Mouse (Mus musculus) gastrocnemius, postnatal 14 days (tissue): Measurements from ENCODE around the gene Ccdc51. TPM values are rescaled to one million over a fixed set of nuclear protein-coding genes. Genes with fewer than 3 reads are reported as not detected.

Experiments
- DNase-seq: peaks from one replicate; pipeline ENCODE4 v3.0.0; 2021; ENCODE audit warnings: mixed read lengths
- intact Hi-C: fragments of 180-260 bp; cut with DNase I; formaldehyde crosslinking; loops from one replicate; pipeline ENCODE4 v1.15.1; 2025; ENCODE audit warnings: low total_unique reads
- long read RNA-seq, 2 experiments: library from polyadenylated mRNA; stranded (forward); transcript quantifications; one replicate each; pipeline ENCODE4 v2.0.0; 2021
- total RNA-seq, 2 experiments: library from RNA; stranded (reverse); gene quantifications; 2 replicates each; pipeline ENCODE4 v1.2.3; 2021

Ccdc51 gene
- 1 to 10 TPM; 7.3 to 7.8 TPM for total RNA-seq
- long read RNA-seq, experiment 1, transcript Ccdc51-201 (4 exons, 1,526 nt): major isoform, 8 of 8 reads
- long read RNA-seq, experiment 1, partial matches to known transcripts: 0 of 8 reads
- long read RNA-seq, experiment 1, other reads (novel, unspliced or antisense): 0 of 8 reads
- long read RNA-seq, experiment 2, transcript Ccdc51-201 (4 exons, 1,526 nt): major isoform, 7 of 7 reads
- long read RNA-seq, experiment 2, partial matches to known transcripts: 0 of 7 reads
- long read RNA-seq, experiment 2, other reads (novel, unspliced or antisense): 0 of 7 reads

DNA sequence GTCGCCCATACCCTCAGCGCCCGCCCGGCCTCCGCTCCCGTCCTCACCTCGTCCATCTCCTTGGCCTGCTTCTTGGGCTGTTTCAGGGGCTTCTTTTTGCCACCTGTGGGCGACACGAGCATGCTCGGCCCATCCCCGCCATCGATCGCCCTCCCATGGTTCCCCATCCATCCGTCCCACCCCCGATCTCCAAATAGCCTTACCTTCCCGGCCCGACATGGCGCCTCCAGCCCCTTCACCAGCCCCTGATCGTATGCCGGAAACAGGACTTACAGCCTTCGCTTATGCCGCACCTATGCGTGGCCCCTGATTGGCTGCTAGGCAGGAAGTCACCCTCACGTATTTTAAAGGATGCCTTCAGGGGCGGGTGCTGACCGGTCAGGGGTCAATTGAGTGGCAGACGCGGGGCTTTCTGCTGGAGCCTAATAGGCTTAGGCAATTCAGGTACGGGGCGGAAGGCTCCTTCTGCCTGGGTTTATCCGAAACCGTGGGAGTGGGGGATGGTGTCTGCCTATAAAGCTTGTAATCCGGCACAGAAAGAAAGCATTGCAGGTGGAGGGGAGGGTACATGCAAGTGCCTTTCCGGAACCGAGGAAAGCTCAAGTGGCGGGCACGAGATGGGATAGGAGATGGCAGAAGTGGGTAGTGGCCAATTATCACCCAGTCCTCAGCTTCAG, at the start of gene Ccdc51, which contains the start of gene Tma7:
Gene Ccdc51 (plus strand): TSS at position 370 of the 677 bp plus-strand sequence.
Gene Tma7 (minus strand): TSS at position 464 of the 677 bp plus-strand sequence.
- peak; percentile 77 for DNase-seq
- intact Hi-C loops: no loop called here

DNA sequence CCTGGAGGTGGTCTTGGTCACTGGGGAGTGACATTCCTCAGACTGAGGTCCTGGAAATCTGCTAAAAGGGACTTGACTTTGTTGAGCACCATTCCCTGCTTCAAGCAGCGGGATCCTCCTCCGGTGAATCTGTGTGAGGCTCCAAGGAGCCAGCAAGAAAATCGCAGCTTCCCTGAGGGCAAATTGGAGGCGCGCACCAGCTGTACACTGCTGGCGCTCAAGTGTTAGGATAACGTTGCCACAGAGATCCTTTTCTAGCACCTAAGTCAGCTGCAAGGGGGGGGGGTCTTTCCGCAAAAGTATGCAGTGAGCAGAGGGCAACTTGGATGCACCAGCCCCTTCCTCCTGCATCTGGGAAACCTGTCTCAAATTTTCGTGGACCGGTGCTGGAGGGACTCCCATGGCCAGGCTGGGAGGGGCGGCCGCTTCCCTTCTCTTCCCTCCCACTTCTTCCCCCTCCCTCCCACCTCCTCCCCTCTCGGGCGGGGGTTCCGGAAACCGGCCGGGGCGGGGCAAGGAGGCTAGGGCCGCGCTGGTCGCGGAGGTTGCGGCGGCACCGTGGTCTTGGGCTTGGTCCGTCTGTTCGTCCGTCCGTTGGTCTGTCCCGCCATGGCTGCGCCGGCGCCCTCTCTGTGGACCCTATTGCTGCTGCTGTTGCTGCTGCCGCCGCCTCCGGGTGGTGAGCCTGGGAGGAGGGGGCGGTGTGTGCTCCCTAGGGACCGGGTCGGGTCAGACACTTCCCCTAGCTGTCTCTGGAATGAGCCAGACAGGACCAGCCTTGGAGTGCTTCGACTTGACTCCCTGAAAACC, 44.0 kb upstream of the Ccdc51 start, which contains the start of gene Shisa5:
Gene Shisa5 (plus strand): TSS at position 480 of the 810 bp plus-strand sequence.
- intact Hi-C loops: no loop called here
- DNase-seq: peak; percentile 90

DNA sequence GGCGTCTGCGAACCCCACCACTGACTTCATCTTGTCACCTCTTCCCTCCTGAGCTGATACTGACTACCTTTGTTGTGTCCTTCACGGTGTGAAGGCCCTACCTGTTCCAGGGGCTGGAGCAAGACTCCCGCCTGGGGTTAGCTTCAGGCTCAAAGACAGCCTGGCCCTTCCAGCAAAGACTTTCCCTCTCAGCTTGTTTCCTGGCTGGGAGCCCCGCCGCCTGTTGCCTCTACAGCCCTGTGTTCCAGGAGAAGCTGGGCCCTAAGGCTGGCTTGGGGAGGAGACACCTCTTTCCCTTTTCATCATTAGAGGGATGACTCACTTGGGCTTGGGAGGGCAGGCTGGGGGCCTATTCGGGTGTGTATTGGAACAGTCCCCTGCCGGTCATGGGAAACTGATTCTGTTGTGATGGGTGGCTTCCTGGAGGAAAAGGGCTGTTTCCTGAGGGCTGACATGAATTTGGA, 43.4 kb upstream of the Ccdc51 start:
- DNase-seq: peak; percentile 73
- intact Hi-C loops: no loop called here

DNA sequence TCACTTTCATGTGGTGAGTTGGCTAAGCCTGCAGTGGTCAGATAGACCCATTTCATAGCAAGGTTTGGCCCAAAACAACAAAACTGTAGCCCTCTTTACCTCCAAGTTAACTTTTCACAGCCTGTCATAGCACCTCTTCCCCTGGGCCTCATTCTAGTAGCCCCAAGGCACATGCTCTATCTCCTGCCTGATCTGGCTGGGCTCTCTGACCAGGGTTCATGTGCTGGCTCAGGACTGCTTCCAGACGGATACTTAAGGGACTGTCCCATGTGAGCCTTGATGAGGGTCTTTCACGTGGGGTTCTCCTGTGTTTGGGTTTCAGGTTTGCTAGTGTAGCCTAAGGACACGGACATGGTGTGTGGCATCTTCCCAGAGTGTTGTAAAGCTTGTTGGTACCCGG, 42.6 kb upstream of the Ccdc51 start:
- no peak for DNase-seq
- intact Hi-C loops: no loop called here

DNA sequence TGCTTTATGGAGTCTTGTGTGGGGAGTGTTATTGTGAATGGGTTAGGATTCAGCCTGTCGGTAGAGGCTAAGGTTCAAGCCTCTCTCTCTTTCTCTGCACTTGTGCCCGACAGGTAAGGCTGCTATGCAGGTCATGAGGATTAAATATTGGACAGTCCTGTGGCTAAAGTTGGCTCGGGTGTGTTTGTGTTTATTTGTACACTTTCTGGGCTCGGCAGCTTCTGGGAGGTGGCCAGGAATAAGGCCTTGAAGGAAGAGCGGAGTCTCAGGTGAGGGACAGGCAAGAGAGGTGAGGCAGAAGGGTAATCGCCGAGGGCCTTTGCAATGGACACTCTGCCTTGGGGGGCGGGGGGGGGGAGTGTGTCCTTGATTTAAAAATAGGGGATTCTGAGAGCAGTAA, 42.1 kb upstream of the Ccdc51 start:
- intact Hi-C loops: no loop called here
- DNase-seq: no peak

DNA sequence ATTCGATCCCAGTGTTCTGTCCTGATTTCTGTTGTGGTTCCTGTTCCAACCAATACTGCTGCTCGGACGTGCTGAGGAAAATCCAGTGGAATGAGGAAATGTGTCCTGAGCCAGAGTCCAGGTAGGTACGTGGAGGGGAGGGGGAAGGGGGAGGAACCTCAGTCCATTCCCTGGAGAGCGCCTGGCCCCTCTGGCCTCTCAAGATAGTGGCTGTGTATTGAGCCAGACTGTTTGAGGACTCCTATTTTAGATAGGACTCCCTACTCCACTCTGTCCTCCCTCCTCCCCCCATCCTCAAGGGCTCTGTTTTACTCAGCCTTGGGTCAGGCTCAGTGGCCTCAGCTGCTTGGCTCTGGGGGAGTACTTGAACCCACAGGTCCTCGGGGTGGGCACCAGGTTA, 41.4 kb upstream of the Ccdc51 start:
- no peak for DNase-seq
- intact Hi-C loops: no loop called here

DNA sequence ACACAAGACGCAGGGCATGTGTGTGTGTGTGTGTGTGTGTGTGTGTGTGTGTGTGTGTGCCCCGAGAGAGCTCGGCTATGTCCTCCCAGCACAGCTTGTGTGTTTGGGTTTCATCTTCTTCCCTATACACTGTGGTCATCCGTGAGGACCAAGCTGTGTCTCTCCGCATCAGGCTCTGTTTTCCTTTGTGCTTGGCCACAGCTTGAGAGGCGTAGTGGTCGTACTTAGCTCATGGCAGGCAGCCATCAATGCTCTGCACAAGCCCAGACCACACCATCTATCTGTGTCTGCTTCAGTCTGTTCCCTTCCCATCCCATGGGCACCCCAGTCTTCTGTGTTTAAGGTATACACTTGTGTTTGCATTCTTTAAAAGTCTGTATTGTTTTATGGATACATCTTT, 40.9 kb upstream of the Ccdc51 start:
- DNase-seq: no peak
- intact Hi-C loops: no loop called here

DNA sequence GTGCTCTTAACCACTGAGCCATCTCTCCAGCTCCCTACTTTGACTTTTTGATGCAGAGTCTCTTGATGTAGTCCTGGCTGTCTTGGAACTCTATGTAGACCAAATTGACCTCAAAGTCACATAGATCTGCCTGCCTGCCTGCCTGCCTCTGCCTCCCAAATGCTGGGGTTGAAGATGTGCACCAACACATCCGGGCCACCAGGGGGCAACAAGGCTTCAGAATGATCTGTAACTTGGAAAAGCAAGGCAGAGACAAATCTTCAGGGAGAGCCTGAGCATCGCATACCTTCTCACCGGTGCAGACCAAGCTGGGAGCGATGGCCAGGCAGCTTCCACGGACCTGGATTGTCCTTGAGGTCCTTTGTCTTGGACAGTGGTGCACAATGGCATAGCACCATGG, 36.0 kb upstream of the Ccdc51 start:
- intact Hi-C loops: no loop called here
- peak; percentile 53 for DNase-seq

DNA sequence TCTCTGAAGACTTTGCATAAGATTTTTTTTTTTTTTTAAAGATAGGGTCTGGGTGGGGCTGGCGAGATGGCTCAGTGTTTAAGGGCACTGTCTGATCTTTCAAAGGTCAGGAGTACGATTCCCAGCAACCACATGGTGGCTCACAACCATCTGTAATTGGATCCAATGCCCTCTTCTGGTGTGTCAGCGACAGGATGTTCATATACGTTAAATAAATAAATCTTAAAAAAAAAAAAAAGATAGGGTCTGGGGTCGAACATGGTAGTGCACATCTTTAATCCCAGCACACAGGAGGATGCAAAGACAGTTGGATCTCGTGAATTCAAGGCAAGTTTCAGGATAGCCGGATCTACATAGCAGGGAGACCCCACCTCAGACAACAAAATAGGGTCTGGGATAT, 33.0 kb upstream of the Ccdc51 start:
- no peak for DNase-seq
- intact Hi-C loops: no loop called here

DNA sequence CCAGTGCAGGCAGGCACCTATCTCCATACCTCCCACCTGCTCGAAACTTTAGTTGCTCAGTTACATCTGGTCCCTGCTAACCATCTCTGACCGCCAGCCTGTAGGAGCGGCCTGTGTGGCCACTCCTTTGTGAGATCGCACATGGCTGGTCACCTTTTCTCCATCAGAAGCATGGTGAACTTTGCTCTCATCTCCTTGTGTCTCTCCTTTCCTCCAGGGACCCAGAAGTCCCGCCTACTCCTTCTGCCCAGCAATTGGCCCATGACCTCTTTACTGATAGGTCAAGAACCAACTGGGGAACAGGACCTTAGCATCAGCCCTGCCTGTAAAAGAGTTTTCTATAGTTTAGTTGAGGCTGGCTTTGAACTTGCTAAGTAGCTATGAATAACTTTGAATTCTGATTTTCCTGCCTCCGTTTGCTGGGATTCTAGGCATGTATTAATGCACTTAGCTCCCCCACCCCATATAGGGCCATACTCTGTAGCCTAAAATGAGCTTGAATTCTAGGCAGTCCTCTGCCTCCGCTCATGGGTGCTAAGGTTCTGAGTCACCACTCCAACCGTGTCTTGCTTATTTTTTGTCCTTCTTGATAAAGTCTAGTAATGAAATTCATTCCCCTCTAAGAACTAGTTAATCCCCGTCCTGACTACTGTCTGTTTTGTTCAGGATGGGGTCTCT, 32.2 kb upstream of the Ccdc51 start:
- intact Hi-C loops: no loop called here
- DNase-seq: no peak

DNA sequence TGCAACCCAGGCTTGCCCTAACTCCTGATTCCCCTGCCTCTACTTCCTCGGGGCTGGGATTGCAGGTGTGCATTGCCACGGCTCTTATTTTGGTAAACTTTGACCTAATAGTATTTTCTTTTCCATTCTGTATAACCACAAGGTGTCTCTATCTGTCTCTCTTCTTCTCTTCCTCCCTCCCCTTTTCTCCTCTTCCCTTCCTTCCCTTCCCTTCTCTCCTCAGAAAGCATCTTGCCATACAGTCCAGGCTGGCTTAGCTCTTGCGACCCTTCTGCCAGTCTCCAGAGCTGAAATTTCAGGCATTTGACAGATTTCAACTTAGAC, 31.7 kb upstream of the Ccdc51 start:
- intact Hi-C loops: no loop called here
- DNase-seq: no peak

DNA sequence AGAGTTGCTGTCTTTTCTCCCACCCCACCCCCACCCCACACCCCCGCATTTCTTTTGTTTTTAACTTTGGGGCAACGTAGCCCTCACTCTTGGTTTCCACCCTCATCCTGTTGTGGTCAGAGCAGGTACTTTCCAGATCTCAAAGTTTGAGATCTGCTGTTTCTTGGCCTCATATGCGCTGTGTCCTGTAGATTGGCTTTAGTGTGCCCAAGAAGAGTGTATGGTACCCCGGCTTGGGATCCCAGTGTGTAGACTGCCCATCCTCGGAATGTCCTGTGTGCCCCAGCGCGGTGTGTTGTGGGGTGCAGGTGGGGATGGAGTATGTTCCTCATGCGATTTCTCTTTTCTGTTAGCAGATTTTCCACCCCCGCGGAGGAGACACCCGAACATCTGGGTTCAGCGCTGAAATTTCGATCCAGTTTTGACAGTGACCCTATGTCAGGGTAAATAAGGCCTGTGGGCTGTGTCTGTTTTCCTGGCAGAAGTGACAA, 31.2 kb upstream of the Ccdc51 start:
- no peak for DNase-seq

DNA sequence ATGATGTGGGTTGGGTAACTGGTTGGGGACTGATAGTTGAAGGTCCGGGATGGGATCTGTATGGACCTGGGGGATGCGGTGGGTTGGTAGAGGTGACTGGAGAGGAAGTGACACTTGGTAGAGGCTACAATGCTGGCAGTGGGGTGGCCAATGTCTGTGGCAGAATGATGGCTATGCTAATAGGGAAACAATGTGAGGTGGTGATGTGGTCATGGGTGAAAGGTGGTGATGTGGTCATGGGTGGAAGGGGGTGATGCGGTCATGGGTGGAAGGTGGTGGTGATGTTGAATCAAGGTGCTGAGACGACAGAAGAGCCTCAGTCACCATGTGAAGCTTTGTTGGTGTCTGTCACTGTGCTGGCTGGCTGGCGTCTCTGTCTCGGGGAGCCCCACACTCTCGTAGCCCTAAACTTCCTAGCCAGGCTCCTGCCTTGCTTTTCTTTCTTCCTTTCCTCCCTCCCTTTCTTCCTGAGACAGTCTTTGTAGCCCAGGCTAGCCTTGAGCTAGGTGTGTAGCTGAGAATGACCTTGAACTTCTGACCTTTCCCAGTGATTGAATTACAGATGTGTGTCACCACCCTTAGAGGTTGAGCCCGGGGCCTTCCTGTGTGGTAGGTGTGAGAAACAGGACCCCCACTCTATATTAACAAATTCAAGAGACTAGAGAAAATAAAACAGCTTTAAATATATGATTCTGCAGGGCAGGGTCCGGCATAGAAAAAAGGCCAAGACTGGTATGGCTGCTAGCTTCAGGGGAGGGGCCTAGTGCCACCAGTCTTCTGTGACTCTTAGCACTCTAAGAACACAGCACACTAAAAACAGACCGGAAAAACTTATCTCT, 30.4 kb upstream of the Ccdc51 start:
- DNase-seq: no peak
- intact Hi-C loops: no loop called here

More for the DNA sequence above, 31.2 kb upstream of the Ccdc51 start:
- intact Hi-C loops: no loop called here

DNA sequence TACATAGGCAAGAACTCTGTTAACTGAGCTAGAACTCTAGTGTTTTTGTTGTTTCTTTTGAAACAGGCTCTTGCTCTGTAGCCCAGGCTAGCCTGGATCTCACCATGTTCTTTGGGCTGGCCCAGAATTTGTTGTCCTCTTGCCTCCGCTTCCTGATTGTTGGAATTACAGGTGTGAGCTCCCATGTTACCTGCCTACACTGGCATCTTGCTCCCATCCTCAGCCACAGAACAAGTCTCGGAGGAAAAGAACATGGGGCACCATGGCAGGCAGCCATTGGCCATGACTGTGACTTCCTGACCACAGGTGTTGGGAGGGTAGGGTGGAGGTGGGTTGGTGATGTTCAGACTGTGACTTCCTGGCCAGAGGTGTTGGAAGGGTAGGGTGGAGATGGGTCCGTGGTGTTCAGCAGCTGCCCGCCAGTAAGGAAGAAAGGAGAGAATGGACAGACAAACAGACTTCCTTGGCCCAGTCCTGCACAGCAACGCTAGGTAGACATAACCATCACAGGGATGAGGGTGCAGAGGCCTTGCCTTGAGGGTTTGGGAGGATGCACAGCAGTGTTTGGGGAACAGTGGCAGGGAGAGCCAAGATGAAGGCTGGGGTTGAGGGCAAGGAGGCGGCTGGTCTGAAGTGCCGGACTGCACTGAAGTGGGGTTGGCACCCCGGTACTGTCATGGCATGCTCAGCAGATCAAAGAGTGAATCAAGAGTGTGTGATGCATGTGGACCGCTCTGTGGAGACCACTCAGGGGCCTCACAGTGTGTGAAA, 29.6 kb upstream of the Ccdc51 start:
- intact Hi-C loops: no loop called here
- DNase-seq: no peak

DNA sequence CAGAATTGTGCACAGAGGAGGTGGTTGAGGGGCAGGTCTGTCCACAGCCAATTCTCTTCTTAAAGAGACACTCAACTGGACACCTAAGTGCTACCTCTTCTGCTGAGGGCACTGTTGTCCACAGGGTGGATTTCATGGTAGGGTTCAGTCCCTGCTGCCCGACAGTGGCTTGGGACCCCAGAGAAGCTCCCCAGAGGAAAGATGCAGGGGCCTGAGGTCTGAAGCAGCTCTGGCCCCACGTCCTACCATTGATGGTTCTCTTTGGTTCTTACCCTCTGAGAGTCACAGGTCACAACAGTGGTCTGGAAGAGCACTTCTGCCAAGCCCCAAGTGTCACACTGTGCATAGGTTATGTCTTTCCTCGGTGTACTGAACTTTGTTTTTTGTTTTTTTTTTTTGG, 28.9 kb upstream of the Ccdc51 start:
- DNase-seq: no peak
- intact Hi-C loops: no loop called here

DNA sequence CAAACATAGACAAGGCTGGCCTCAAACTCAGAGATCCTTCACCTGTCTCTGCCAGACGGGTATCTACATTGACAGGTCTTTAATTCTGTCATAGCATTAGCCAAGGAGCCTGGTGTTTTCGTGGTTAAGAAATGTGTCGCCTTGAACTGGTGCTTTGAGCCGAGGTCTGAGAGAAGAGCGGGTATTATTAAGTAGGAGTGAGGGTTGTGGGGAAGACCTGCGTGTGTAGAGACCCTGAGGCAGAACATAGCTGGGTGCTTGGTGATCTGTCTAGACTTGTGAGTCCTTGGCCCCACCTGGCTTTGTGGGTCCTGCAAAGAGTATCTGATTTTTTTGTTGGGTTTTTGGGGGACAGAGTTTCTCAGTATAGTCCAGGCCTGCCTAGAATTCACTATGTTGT, 28.4 kb upstream of the Ccdc51 start:
- DNase-seq: no peak
- intact Hi-C loops: no loop called here

DNA sequence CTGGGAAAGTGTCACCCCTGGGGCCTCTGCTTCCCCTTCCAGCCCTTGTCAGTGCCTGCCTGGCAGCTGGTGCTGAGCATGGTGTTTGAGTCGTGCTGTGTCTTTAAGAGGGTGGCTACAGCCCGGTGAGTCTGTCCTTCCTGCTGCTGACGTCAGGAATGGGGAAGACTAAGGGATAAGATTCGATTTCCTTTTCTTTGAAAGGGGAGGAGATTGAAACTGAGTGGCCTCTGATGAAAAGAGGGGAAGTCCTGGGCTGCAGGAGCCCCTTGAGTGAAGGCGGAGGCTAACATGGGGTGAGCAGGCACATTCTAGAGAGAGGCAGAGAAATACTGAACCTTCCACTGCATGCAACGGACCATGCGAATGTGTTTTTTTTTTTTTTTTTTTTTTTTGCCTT, 27.6 kb upstream of the Ccdc51 start:
- intact Hi-C loops: no loop called here
- peak; percentile 59 for DNase-seq
